Mouse (Mus musculus): Measurements from ENCODE around the gene Itgb5. TPM values are rescaled to one million over a fixed set of nuclear protein-coding genes. Genes with fewer than 3 reads are reported as not detected.

Itgb5 gene
- polyA plus RNA-seq, 1 experiment from 2014 or later: 120 TPM

DNA sequence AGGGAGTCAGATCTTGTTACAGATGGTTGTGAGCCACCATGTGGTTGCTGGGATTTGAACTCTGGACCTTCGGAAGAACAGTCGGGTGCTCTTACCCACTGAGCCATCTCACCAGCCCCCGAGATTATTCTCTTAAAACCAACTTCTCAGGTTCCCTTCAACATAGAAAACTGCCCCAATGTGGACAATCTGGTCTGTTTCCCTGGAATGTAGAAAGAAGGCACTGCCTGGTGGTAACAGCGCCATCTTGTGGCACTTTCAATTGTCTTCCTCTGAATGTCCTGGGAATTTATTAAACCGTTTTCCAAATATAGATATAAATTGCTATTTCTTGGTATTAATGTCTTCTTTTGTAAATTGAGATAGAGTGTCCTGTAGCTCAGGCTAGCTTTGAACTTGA, 31.6 kb upstream of the Itgb5 start:
- H3K4me1 ChIP-seq: no peaks in the 10 kb centered on the region
- no peak overlapping the region for H3K4me2 ChIP-seq (replicated peaks)
- H3K4me3 ChIP-seq: no peak overlapping the region
- no peak overlapping the region for H3K27ac ChIP-seq
- no peak for ATAC-seq (ENCODE audit: insufficient number of reproducible peaks, insufficient read depth, low FRiP score, low TSS enrichment)
- H3K27me3 ChIP-seq: no peaks in the 10 kb centered on the region
- H3K9ac ChIP-seq: no peak overlapping the region
- WGBS: 42% methylated on average over 5 of the region's 5 CpGs
- no peaks in the 10 kb centered on the region for H3K36me3 ChIP-seq
- H3K9me3 ChIP-seq: no peaks in the 10 kb centered on the region

DNA sequence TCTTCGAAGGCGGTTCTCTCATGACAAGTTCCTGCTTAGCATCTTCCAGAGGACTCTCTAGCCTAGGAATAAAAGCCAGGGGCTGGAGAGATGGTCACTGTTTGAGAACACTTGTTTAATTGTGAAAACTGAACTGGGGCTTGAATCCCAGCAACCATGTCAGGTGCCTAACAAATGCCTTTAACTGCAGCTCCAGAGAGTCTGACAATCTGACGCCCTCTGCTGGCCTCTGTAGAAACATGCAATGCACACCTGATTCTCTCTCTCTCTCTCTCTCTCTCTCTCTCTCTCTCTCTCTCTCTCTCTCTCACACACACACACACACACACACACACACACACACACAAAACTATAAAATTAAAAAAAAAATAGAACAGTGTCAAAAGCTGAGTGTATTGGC, 19.5 kb upstream of the Itgb5 start:
- no peak for ATAC-seq (ENCODE audit: insufficient number of reproducible peaks, insufficient read depth, low FRiP score, low TSS enrichment)
- no peaks in the 10 kb centered on the region for H3K36me3 ChIP-seq
- no peak overlapping the region for H3K4me3 ChIP-seq
- H3K27ac ChIP-seq: no peak overlapping the region
- H3K4me1 ChIP-seq: no peaks in the 10 kb centered on the region
- WGBS: 66% methylated on average over 3 of the region's 3 CpGs
- H3K4me2 ChIP-seq (replicated peaks): no peak overlapping the region
- H3K9me3 ChIP-seq: no peaks in the 10 kb centered on the region
- no peak overlapping the region for H3K9ac ChIP-seq
- H3K27me3 ChIP-seq: no peaks in the 10 kb centered on the region

DNA sequence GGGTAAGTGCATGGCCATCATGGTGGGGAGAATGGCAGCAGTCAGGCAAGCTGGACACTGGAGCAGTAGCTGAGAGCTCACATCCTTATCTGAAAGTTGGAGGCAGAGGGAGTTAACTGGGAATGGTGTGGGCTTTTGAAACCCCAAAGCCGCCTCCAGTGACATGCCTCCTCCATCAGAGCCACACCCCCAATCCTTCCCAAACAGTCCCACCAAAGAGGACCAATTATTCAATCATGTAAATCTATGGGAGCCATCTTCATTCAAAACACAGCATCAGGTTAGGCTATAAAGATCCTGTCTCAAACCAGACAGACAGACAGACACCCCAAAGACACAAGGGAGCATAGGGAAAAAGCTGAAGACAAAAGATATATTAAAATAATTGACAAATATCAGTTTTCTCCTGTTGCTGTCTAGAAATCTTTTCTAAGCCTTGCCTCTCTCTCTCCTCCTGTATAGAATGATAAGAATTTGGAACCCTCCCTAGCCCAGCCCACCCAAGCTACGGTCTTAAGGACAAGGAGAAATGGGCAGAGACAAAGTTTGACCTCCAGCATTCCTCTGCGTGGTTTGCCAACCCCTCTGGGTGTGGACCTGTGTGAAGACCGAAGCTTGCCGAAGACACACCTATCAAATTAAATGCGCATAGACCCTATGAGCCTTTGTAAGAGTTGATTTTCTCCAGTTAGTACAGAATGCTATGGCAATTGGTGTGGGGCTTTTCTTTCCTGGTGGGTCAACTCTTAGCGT, 10.9 kb upstream of the Itgb5 start:
- WGBS: 85% methylated on average over 7 of the region's 7 CpGs
- H3K36me3 ChIP-seq: no peaks in the 10 kb centered on the region
- no peaks in the 10 kb centered on the region for H3K4me1 ChIP-seq
- H3K9ac ChIP-seq: no peak overlapping the region
- no peak overlapping the region for H3K4me3 ChIP-seq
- no peaks in the 10 kb centered on the region for H3K9me3 ChIP-seq
- H3K4me2 ChIP-seq (replicated peaks): no peak overlapping the region
- no peak overlapping the region for H3K27ac ChIP-seq
- ATAC-seq (ENCODE audit: insufficient number of reproducible peaks, insufficient read depth, low FRiP score, low TSS enrichment): no peak
- no peaks in the 10 kb centered on the region for H3K27me3 ChIP-seq

DNA sequence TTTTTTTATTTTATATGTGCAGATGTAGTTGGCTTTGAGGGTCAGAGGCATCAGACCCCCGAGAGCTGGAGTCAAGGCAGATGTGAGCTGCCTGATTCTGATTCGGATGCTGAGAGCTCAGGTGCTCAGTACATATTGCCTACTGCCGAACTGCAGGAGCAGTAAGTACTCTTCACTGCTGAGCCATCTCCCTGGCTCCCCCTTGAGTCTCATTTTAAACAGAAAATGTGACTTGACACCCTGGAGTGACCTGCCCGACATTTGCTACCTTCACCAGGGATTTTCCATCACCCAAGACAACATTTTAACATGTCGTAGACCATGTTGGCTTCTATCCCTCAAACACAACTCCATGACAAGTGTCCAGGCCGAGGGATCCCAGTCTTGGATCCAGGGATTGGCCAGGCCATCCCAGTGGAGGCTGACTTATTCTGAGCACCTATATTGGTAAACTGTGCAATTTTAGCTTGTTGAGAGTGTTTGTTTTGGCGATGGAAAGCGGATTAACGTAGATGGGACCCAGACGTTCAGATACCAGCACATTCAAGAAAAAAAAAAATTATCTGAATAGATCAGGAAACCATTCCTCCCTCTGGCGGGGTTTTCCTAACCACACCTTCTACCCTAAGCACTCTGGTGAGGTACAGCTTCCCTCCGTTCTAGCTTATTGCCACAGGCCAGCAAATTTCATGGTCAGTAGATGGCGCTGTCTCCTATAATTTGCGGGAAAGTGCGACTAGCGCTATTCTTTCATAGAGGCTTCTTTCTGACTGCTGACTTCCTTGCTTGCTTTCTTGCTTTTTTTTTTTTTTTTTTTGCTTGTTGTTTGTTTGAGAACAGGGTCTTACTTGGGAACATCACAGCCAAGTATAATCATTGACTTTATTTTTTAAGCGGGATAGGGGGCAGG, 8.9 kb upstream of the Itgb5 start:
- ATAC-seq (ENCODE audit: insufficient number of reproducible peaks, insufficient read depth, low FRiP score, low TSS enrichment): no peak
- Histone ChIP-seq H3K4me3 (no peak overlapping the region), H3K9ac (no peak overlapping the region), H3K9me3 (no peaks in the 10 kb centered on the region), H3K27ac (no peak overlapping the region), H3K4me1 (no peaks in the 10 kb centered on the region), H3K36me3 (no peaks in the 10 kb centered on the region), H3K4me2 (replicated peaks) (no peak overlapping the region), H3K27me3 (no peaks in the 10 kb centered on the region)
- WGBS: 20% methylated on average over 17 of the region's 17 CpGs

DNA sequence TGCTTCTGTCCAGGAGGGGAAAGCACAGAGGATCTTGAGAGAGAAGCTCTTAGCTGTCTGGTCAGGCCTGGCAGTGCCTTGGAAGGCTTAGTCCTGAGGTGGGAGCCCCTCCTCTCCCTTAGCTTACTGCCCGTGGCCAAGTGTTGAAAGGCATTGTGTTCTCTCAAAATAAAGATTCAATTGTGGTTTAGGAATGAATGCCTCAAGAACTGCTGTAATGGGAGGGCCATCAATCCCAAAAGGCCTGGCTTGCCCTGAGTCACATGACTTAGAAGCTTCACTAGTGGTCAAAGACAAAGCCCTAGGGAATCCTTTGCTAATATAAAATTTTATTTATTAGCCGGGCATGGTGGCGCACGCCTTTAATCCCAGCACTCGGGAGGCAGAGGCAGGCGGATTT, 4.9 kb upstream of the Itgb5 start:
- no peaks in the 10 kb centered on the region for H3K27me3 ChIP-seq
- H3K9ac ChIP-seq: no peak overlapping the region
- 0 out of 2 replicates have a peak, but pooled peaks cover 8% of the 10 kb centered on the region for H3K4me1 ChIP-seq
- WGBS: 78% methylated on average over 6 of the region's 6 CpGs
- no peaks in the 10 kb centered on the region for H3K9me3 ChIP-seq
- no peak overlapping the region for H3K4me3 ChIP-seq
- no peaks in the 10 kb centered on the region for H3K36me3 ChIP-seq
- H3K27ac ChIP-seq: no peak overlapping the region
- no peak overlapping the region for H3K4me2 ChIP-seq (replicated peaks)
- ATAC-seq (ENCODE audit: insufficient number of reproducible peaks, insufficient read depth, low FRiP score, low TSS enrichment): no peak

DNA sequence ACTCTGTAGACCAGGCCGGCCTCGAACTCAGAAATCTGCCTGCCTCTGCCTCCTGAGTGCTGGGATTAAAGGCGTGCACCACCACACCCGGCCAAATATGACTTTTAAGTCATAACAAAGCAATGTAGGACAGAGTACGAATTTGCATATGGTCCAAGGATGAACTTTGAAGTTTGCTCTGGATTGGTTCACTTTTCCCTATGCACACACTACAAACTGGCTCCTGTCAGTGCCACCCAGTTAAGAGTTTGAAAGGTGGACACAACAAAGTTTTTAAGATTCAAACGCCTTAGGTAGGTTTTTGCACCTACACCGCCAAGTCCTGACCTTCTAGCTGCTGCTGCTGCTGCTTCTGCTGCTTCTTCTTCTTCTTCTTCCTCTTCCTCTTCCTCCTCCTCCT, 969 bp upstream of the Itgb5 start:
- Histone ChIP-seq H3K4me3 (no peak overlapping the region), H3K9me3 (no peaks in the 10 kb centered on the region), H3K4me2 (replicated peaks) (no peak overlapping the region), H3K27ac (no peak overlapping the region), H3K36me3 (no peaks in the 10 kb centered on the region), H3K9ac (no peak overlapping the region), H3K27me3 (no peaks in the 10 kb centered on the region), H3K4me1 (peaks cover 23% of the 10 kb centered on the region)
- ATAC-seq (ENCODE audit: insufficient number of reproducible peaks, insufficient read depth, low FRiP score, low TSS enrichment): no peak
- 90% methylated on average over 7 of the region's 7 CpGs for WGBS

DNA sequence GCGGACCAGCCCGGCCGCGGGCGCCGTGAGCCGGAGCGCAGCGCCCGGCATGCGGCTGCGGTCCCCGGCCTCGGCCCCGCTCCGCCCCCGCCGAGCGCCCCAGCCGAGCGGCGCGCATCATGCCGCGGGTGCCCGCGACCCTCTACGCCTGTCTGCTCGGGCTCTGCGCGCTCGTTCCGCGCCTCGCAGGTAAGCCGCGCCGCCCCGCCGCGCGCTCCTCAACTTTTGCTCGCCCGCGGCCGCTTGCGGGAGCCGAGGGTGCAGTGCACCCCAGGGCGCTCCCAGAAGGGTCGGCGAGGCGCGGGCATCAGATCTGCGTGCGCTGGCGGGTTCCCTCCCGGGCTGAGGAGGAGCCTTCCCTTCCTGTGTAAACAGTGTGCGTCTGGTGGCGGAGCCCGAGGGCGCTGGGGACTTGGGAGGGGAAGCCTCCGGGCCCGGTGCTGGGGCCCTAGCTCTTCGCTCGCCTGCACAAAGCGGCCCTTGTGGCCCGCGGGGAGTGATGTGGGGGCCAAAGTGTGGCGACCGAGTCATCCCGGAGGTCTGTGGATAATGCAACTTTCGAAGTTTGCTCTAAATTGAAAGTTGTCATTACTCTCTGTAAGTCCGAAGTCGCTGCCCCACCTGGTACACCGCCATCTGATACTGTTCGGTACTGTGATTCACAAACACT, 512 bp downstream of the Itgb5 start:
- peaks cover 35% of the 10 kb centered on the region for H3K4me1 ChIP-seq
- H3K27me3 ChIP-seq: no peaks in the 10 kb centered on the region
- no peaks in the 10 kb centered on the region for H3K36me3 ChIP-seq
- peak; percentile 44 for ATAC-seq (ENCODE audit: insufficient number of reproducible peaks, insufficient read depth, low FRiP score, low TSS enrichment)
- H3K4me3 ChIP-seq: peak overlapping the region; percentile 70
- peak overlapping the region; percentile 57 for H3K4me2 ChIP-seq (replicated peaks)
- WGBS: under 1% methylated on average over 65 of the region's 76 CpGs
- H3K9ac ChIP-seq: peak overlapping the region; percentile 87
- no peaks in the 10 kb centered on the region for H3K9me3 ChIP-seq
- peak overlapping the region; percentile 91 for H3K27ac ChIP-seq

DNA sequence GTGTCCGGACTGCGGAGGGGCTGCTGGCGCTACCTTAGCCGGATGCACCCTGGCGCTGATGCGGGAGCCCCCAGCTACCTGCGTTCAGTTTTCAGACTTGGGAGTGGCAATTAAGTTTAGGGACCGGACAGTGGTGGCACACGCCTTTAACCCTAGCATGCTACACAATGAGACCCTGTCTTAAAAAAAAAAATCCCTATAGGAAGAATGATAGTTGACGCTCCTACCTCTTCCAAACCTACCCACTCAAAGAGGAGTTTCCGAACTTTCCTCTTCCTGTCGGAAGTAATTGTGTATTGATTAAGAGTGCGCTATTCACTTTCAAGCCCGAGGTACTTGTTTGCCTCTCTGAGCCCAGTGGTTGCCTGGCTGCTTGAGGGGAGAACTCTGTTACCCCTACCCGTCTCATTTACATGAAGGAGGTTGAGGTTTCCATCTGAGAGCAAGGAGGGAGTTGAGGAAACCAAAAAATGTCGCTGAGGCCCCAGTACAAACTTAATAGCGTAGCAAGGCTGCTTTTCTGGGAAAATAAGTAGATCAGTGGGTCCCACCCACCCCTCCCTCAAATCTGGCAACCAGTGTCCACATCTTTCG, 1.1 kb downstream of the Itgb5 start:
- WGBS: 2% methylated on average over 18 of the region's 18 CpGs
- ATAC-seq (ENCODE audit: insufficient number of reproducible peaks, insufficient read depth, low FRiP score, low TSS enrichment): no peak; the same call in 1 of the 2 replicates

DNA sequence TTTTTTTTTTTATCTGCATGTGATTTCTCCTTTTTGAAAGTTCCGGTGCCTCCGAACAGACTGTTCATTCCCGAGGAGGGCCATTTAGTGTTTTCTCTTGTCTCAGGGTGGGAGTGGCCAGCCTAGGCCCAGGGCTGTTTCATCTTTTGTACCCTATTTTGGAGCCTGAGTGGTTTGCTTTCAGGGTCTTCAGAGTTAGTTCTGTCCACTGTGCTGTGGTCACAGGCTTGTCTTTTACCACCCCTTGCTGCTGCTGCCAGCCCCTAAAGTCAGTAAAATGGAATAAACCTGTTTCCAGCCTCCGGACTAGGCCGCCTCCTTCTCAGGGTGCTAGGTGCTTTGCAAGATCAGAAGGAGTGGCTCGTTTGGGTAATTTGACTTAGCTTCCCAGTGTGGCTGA, 2.6 kb downstream of the Itgb5 start:
- Histone ChIP-seq H3K9ac (peak overlapping the region; percentile 33; the same call in 1 of the 2 replicates), H3K36me3 (no peaks in the 10 kb centered on the region), H3K27me3 (no peaks in the 10 kb centered on the region), H3K9me3 (no peaks in the 10 kb centered on the region), H3K27ac (peak overlapping the region; percentile 92), H3K4me2 (replicated peaks) (peak overlapping the region; percentile 71), H3K4me1 (peaks cover 41% of the 10 kb centered on the region), H3K4me3 (peak overlapping the region; percentile 30)
- no peak for ATAC-seq (ENCODE audit: insufficient number of reproducible peaks, insufficient read depth, low FRiP score, low TSS enrichment)
- WGBS: 47% methylated on average over 6 of the region's 6 CpGs

More for the DNA sequence above, 1.1 kb downstream of the Itgb5 start:
- no peaks in the 10 kb centered on the region for H3K36me3 ChIP-seq
- H3K9me3 ChIP-seq: no peaks in the 10 kb centered on the region
- H3K4me3 ChIP-seq: peak overlapping the region; percentile 70
- H3K9ac ChIP-seq: peak overlapping the region; percentile 87
- H3K27me3 ChIP-seq: no peaks in the 10 kb centered on the region
- H3K27ac ChIP-seq: peak overlapping the region; percentile 91
- peak overlapping the region; percentile 57 for H3K4me2 ChIP-seq (replicated peaks)
- peaks cover 35% of the 10 kb centered on the region for H3K4me1 ChIP-seq

DNA sequence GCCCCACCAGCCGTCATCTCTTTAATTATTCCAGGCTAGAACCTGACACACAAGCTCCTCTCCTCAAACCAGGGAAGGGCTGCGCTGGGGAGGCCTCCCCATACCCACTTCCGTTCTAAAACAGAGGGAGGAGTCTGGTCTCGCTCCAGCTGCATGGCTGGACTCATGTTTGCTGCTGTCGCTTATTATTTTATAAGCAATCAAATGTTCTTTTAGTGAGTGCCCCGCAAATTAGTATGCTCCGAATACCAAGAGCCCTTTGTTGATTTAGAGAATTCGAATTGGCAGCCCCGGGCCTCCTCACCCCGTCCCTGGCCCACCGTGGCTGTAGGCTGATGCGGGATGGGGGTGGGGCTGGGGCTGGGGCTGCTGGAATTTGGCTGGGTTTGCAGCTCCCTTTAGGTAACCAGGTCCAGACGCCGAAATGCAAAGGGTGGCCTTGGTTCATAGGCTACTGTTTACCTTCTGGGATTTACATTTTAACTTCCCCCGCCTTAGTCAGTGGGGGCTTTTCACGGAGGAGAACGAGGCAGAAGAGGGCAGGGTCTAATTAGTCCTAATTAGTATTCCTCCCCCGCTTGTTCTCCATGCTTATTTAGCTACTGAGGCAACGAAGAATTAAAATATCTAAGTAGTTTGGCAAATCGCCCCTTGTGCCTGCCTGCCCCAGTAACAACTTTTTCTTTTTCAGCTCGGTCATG, 3.4 kb downstream of the Itgb5 start:
- no peaks in the 10 kb centered on the region for H3K27me3 ChIP-seq
- ATAC-seq (ENCODE audit: insufficient number of reproducible peaks, insufficient read depth, low FRiP score, low TSS enrichment): peak; percentile 50
- WGBS: 2% methylated on average over 21 of the region's 21 CpGs

DNA sequence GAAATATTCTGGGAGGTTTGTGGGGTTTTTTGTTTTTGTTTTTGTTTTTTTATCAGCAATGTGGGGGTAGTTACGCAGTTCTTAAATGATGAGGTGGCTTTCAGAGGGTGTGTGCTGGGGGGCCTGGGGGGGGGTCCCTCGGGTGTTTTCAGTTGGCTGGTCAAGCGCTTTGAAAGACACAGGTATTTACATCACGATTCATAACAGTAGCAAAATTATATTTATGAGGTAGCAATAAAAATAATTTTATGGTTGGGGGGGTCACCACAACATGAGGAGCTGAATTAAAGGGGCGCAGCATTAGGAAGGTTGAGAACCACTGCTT, 3.9 kb downstream of the Itgb5 start:
- no peaks in the 10 kb centered on the region for H3K36me3 ChIP-seq
- peaks cover 46% of the 10 kb centered on the region for H3K4me1 ChIP-seq
- no peak for ATAC-seq (ENCODE audit: insufficient number of reproducible peaks, insufficient read depth, low FRiP score, low TSS enrichment)
- peak overlapping the region; percentile 30 for H3K4me3 ChIP-seq
- H3K9ac ChIP-seq: peak overlapping the region; percentile 52; the same call in 1 of the 2 replicates
- H3K9me3 ChIP-seq: no peaks in the 10 kb centered on the region
- H3K27ac ChIP-seq: peak overlapping the region; percentile 92
- 4% methylated on average over 5 of the region's 5 CpGs for WGBS
- peak overlapping the region; percentile 71 for H3K4me2 ChIP-seq (replicated peaks)
- H3K27me3 ChIP-seq: no peaks in the 10 kb centered on the region

More for the DNA sequence above, 3.4 kb downstream of the Itgb5 start:
- Histone ChIP-seq H3K4me3 (peak overlapping the region; percentile 30), H3K36me3 (no peaks in the 10 kb centered on the region), H3K9ac (peak overlapping the region; percentile 33; the same call in 1 of the 2 replicates), H3K9me3 (no peaks in the 10 kb centered on the region), H3K4me1 (peaks cover 43% of the 10 kb centered on the region), H3K27ac (peak overlapping the region; percentile 92), H3K4me2 (replicated peaks) (peak overlapping the region; percentile 71)
